Mouse (Mus musculus): ENCODE measurements around the gene Fkbp5.

DNA sequence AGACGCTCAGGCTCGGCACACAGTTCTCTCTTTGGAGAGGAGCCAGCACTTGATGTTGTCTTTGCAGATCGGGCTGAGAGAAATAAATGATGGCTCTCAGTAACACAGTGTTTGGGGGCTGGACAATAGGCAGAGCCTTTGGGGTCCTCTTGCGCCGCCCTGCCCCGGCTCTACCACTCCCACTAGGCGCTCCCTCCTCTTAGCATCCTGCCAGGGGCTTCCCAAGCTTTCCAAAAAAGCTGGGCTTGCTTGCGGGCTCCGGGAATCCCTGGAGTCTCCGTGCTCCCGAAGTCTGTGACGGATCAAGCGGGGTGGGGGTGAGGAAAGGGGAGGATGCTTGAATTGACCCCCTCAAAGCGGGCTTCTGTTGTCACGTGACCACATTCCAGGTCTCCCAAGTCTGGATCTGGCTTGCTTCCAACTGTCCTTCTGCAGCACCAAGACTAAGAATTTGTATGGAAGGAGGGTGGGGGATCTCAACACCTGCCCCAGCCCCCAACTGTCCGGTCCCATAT is at the start of gene Fkbp5:
- TF ChIP-seq CTCF (IDR thresholded peaks at IDR 0.05): peak; percentile 7; the same call in 1 of the 2 replicates
- TF ChIP-seq EP300 (IDR thresholded peaks at IDR 0.05): peak; percentile 36; the same call in 1 of the 2 replicates
